Mouse (Mus musculus) kidney, postnatal 14 days (tissue): ENCODE data around the gene Ern1.
A peak's percentile ranks its signal among the peaks of the same experiment; 100 is the strongest.
"Not testable (repeated sequence)": the region's sequence is repeated elsewhere in the genome, so short reads cannot be mapped to it uniquely, and the experiment has no call there.

ENCODE experiments used
- DNase-seq: peaks from one replicate; pipeline ENCODE4 v3.0.0; 2022; ENCODE audit warnings: mixed read lengths

The Ern1 gene

GRCm38 (mm10) chr11:106429689-106430088 lies 58.0 kb downstream of the Ern1 start:
- DNase-seq = no peak

DNA sequence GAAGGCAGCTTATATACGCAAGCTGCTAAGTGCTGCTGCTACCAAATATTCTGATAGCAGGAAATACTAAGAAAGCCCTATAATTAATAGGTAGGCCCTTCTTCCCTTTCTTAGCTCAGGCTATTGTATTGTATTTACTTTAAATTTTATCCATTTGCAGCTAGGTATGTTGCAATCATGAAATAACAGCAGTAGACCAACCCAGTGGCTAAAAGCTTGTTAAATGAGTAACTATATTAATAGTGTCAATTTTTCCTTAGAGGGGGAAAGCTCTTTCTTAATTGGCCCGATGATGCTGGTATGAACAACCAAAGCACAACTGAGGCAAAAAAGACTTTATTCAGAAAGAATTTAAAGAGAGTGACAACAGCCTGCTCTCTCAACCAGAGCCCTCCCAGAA lies 59.1 kb downstream of the Ern1 start:
- no peak for DNase-seq

GRCm38 (mm10) chr11:106428106-106428505 lies 59.5 kb downstream of the Ern1 start:
- no peak for DNase-seq

DNA sequence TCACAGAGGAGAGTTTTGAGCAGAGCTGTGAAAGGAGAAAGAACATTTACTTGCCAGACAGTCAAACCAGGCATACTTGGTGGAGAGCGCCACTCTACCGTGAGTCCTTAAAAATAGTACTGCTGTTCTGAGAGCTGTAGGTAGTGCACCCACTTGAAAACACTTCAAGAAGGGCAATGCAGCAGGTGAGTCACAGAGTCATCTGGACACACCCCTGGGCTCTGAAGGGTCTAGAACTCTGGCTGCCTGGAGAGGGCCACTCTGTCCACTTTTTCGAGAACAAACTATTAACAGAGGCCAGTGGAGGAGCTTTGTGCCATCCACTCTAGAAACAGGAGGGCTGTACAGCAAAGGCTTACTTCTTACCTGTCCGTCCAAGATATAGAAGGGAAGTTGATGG lies 61.2 kb downstream of the Ern1 start:
- DNase-seq = no peak

GRCm38 (mm10) chr11:106425201-106425600 lies 62.5 kb downstream of the Ern1 start:
- no peak for DNase-seq

DNA sequence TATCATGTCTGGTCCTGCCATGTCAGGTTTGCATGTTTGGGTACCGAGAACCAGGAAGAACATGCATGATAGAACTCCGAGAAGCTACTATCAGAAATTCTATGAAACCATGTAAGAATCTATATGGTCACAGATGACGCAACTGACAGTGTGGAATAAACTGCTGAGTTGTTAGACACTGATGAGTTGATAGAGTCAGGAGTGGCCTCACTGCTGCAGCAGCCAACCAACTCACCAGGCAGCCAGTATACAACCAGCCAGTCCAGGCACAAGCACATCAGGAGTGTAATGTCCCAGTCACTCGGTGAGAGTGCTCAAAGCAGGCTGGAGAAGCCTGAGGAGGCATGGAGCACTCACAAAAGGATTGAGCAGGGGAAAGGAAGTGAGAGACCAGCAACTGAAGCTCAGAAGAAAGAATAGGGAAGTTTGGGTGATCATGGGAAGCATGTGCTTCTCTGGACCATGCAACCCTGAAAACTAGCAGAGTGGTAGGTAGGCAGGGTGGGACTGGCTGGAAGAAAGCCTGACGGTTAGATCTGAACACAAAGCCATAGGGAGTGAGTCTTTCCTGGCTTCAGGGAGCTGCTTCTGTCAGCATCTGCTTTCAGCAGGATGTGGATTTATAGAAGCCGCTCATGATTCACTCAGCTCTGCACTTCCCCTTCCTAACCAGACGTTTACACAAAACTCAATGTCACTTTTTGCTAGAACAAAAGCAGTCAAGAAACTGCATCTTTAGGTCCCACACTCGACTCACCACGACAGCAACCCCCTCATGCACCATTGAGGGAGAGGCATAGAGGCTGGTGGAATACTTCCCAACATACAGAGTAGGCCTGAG lies 68.2 kb downstream of the Ern1 start:
- DNase-seq = no peak

DNA sequence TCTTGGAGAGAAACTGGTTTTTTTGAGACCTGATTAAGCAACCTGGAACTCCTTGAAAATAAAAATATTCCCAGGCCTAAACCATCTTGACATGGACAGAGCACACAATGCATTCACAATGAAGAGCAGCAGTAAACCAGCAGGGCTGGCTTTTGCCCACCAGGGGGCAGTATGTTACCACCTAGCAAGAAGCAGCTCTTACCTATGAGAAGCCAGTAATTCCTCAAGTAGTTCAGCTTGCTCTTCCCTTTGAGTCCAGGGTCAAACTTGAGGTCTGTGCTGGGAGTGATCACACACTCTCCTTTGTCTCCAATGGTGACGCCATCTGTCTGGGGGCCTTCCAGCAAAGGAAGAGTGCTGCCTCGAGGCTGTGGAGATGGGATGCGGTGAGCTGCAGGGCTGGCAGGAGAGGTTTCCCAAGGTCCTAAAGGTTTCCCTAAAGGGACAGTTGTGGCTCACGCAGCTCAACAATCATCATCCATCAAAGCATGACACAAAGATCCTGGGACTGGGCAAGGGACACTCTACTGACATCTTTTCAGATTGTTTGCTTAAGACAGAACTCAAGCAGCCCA lies 68.9 kb downstream of the Ern1 start:
- peak; percentile 90 for DNase-seq

- no peak for DNase-seq
Measured at GRCm38 (mm10) chr11:106417860-106418259, 69.8 kb downstream of the Ern1 start.

GRCm38 (mm10) chr11:106416331-106416730 lies 71.3 kb downstream of the Ern1 start:
- no peak for DNase-seq

GRCm38 (mm10) chr11:106412641-106413360 lies 74.9 kb downstream of the Ern1 start:
- no peak for DNase-seq

DNA sequence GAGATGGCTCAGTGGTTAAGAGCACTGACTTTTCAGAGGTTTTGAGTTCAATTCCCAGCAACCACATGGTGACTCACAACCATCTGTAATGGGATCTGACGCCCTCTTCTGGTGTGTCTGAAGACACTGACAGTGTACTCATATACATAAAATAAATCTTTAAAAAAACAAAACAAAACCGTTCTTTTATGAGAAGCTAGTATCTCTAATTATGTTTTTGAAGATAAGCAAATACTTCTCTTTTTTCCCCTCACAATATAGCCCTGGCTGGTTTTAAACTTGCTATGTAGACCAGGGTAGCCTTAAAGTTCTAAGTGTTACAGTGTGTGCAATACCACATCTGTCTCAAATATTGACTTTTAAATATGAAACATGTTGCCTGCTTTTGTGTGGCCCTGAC lies 76.5 kb downstream of the Ern1 start:
- no peak for DNase-seq

GRCm38 (mm10) chr11:106410507-106410906 lies 77.1 kb downstream of the Ern1 start:
- DNase-seq = no peak

- no peak for DNase-seq
Measured at GRCm38 (mm10) chr11:106410011-106410410, 77.6 kb downstream of the Ern1 start.

DNA sequence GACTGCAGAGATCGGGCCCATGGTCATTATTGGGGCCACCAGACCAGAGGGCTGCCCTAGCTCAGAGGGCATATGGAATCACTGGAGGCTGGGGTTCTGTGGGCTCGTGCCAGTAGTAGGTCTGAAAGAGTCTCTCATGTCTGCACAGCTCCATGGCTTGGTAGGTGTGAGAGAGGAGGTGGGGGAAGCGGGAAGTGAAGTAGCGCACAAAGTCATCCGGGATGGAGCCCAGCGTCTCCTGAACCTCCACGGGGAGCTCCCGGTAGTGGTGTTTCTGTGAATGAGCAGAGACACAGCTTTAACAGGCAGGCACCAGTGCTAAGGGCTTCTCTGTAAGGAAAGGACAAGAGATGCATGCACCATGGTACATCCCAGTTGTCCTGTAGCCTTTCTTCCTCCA lies 89.2 kb downstream of the Ern1 start:
- DNase-seq = no peak

DNA sequence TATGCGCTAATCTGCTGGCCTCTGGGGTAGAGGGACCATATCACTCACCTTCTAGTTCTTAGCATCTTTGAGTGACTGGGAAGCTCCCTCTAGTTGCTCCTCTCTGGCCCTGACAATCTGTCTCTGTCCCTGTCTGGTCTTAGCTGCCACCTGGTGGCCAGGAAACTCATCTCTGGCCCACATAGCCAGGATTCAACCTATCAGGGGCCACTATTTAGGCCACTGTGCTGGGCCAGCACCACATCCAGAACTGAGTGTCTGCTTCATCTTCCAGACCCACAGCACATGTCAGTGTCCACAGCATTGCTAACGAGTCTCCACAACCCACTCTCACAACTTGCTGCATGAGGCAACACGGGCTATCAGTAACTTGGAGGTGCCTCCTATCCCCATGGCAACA lies 90.0 kb downstream of the Ern1 start:
- DNase-seq = no peak

DNA sequence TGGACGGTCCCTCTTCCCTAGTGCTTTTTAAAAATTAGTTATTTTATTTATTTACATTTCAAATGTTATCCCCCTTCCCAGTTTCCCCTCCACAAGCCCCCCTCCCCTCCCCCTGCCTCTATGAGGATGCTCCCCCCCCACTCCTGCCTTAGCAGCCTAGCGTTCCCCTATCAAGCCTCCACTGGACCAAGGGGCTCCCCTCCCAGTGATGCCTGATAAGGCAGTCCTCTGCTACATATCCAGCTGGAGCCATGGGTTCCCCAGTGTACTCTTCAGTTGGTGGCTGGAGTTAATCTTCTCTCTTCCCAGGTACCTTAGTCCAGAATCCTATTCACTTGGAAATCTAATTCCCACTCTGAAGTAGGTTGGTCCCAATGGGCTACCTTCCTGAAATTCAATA lies 93.6 kb downstream of the Ern1 start:
- not testable (repeated sequence) for DNase-seq

DNA sequence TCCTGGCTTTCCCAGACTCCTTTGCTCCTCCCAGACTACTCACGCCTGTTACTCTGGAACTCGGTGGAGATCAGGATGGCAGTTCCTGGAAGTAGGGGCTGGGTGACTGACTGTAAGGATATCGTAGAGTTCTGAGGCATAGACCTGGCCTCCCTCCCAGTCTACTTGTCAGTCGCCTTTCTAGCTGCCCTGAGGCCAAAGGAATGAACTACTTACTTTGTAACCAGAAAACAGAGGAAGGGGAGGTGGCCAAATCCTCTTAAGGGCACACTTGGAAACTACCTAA lies 94.4 kb downstream of the Ern1 start:
- no peak for DNase-seq

GRCm38 (mm10) chr11:106392597-106393330 lies 94.9 kb downstream of the Ern1 start:
- no peak for DNase-seq

GRCm38 (mm10) chr11:106391546-106392188 lies 96.0 kb downstream of the Ern1 start:
- DNase-seq = peak; percentile 84

- DNase-seq = peak; percentile 39
Measured at GRCm38 (mm10) chr11:106390757-106391156, 96.9 kb downstream of the Ern1 start.

DNA sequence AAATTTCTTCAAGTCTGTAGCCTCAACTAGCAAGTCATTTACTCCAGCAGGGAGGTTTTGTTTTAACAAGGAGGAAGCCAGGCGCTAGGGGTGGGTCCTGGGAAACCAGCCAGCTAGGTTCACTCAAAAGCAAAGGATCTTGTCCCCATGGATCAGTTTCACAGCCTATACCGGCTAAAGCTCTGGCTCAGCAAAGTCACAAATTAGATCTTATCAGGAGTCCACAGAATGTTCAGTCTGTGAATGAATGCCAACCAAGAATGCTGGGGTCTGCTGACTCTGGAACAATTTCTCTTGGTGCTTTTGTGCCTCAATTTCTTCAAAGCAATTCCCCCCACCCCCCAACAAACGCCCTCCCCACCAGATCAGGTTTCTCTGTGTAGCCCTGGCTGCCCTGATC lies 98.0 kb downstream of the Ern1 start:
- DNase-seq = peak; percentile 39

DNA sequence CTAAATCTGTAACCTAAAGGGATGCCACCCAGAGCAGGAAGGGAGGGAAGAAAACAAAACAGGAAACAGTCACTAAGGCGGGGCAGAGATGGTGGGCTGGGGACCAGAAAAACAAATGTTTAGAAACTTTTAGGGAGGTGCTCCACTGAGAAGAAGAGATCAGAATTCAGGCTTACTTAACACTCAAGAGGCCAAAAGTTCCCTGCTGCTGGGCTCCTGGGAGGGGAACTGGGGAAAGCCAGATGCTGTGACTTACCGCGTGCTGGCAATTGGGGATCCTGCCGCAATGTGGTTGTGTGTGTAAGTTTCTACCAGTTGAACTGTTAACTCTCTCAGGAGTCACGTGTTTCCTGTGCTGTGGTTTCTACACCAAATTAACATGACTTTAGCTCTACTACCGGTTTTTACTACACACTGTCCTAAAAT lies 99.8 kb downstream of the Ern1 start, which contains the start of gene Icam2:
TSS of gene Icam2 (minus strand) at position 285 of the 426 bp plus-strand sequence.
- DNase-seq = no peak

GRCm38 (mm10) chr11:106387020-106387419 lies 100.6 kb downstream of the Ern1 start:
- no peak for DNase-seq
